Mouse (Mus musculus) adrenal gland, postnatal 25 days (tissue): Measurements from ENCODE around the gene Cfap206. TPM values are rescaled to one million over a fixed set of nuclear protein-coding genes. Genes with fewer than 3 reads are reported as not detected.
"Not testable (repeated sequence)": the region's sequence is repeated elsewhere in the genome, so short reads cannot be mapped to it uniquely, and the experiment has no call there.

Experiments used
- DNase-seq: peaks from one replicate; pipeline ENCODE4 v3.0.0; 2021; ENCODE audit warnings: mixed read lengths
- long read RNA-seq: library from polyadenylated mRNA; stranded (forward); transcript quantifications from one replicate; pipeline ENCODE4 v2.0.0, GENCODE M21; 2021
- total RNA-seq: library from RNA; stranded (reverse); gene quantifications from 2 replicates; pipeline ENCODE4 v1.2.3, GENCODE M21; 2021

Cfap206 gene
- not detected in 2 replicates for total RNA-seq
- long read RNA-seq, partial matches to known transcripts: 0 of 1 reads
- long read RNA-seq, other reads (novel, unspliced or antisense): 1 of 1 reads

- peak; percentile 87 for DNase-seq
Measured at GRCm38 (mm10) chr4:34729851-34730341, at the start of gene Cfap206. Gene Cfap206, minus strand, starts transcription at chr4:34730206.

GRCm38 (mm10) chr4:34777677-34778527 lies 47.9 kb upstream of the Cfap206 start, which contains the start of gene Smim8:
Gene Smim8, minus strand, starts transcription at chr4:34778423.
- peak; percentile 94 for DNase-seq

GRCm38 (mm10) chr4:34771652-34772371 lies 41.8 kb upstream of the Cfap206 start:
- no peak for DNase-seq

- no peak for DNase-seq
Measured at GRCm38 (mm10) chr4:34756163-34756562, 26.2 kb upstream of the Cfap206 start, which contains the start of gene Gm136. Gene Gm136, minus strand, starts transcription at chr4:34756263.

GRCm38 (mm10) chr4:34749236-34749635 lies 19.2 kb upstream of the Cfap206 start:
- no peak for DNase-seq

- no peak for DNase-seq
Measured at GRCm38 (mm10) chr4:34734461-34734860, 4.5 kb upstream of the Cfap206 start.

GRCm38 (mm10) chr4:34733415-34733814 lies 3.4 kb upstream of the Cfap206 start:
- DNase-seq: not testable (repeated sequence)

GRCm38 (mm10) chr4:34725710-34726109 lies 4.3 kb downstream of the Cfap206 start:
- DNase-seq: not testable (repeated sequence)

- no peak for DNase-seq
Measured at GRCm38 (mm10) chr4:34724306-34724705, 5.7 kb downstream of the Cfap206 start.

GRCm38 (mm10) chr4:34723186-34723585 lies 6.8 kb downstream of the Cfap206 start:
- no peak for DNase-seq

GRCm38 (mm10) chr4:34720127-34720895 lies 9.7 kb downstream of the Cfap206 start:
- DNase-seq: no peak

GRCm38 (mm10) chr4:34719421-34719820 lies 10.6 kb downstream of the Cfap206 start:
- no peak for DNase-seq

- DNase-seq: no peak
Measured at GRCm38 (mm10) chr4:34715062-34715461, 14.9 kb downstream of the Cfap206 start.

- no peak for DNase-seq
Measured at GRCm38 (mm10) chr4:34708127-34708526, 21.9 kb downstream of the Cfap206 start.

GRCm38 (mm10) chr4:34707248-34707647 lies 22.8 kb downstream of the Cfap206 start:
- DNase-seq: no peak

GRCm38 (mm10) chr4:34703029-34703428 lies 27.0 kb downstream of the Cfap206 start:
- no peak for DNase-seq

GRCm38 (mm10) chr4:34702231-34702630 lies 27.8 kb downstream of the Cfap206 start:
- DNase-seq: no peak

- DNase-seq: peak; percentile 84
Measured at GRCm38 (mm10) chr4:34701528-34701927, 28.5 kb downstream of the Cfap206 start.

GRCm38 (mm10) chr4:34688021-34688420 lies 42.0 kb downstream of the Cfap206 start:
- DNase-seq: no peak

- DNase-seq: peak; percentile 93
Measured at GRCm38 (mm10) chr4:34686874-34687567, 43.0 kb downstream of the Cfap206 start, which contains the start of gene Slc35a1. Gene Slc35a1, minus strand, starts transcription at chr4:34687438.

- DNase-seq: peak; percentile 8
Measured at GRCm38 (mm10) chr4:34680530-34680929, 49.5 kb downstream of the Cfap206 start.
